Mouse (Mus musculus) adrenal gland, adult 2 months (tissue): ENCODE measurements around the gene Tns1. TPM values are rescaled to one million over a fixed set of nuclear protein-coding genes. Genes with fewer than 3 reads are reported as not detected.

ENCODE experiments used
- DNase-seq: peaks from one replicate; pipeline ENCODE4 v3.0.0; 2021
- polyA plus RNA-seq: library from polyadenylated mRNA; depleted of rRNA; stranded (reverse); fragments of >200 nt; gene quantifications from 2 replicates; pipeline ENCODE4 v1.2.3, GENCODE M21; 2012
- total RNA-seq, 2 experiments: library from RNA; stranded (reverse); gene quantifications; 2 replicates each; pipeline ENCODE4 v1.2.3; 2021

The Tns1 gene
- total and polyA plus RNA-seq, 3 experiments: 424 to 701 (median 432) TPM

DNA sequence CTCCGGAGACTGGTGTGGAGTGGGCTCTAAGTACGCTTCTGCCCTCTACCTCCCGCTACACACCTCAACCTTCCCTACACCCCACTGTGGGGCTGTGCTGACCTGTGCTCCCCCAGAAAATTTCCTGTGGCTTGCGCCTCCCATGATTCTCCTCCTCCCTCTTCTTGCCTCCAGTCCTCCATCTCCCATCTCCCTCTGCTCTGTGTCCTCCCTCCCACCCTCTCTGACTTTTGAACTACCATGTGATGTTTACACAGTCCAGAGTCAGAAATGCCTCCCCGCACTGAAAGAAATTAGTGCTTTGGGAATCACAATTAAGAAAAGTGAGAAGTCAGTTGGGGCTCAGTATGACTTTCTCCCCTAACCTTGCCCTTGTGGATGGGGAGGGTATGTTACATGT lies 64.7 kb downstream of the Tns1 start:
- DNase-seq: no peak

DNA sequence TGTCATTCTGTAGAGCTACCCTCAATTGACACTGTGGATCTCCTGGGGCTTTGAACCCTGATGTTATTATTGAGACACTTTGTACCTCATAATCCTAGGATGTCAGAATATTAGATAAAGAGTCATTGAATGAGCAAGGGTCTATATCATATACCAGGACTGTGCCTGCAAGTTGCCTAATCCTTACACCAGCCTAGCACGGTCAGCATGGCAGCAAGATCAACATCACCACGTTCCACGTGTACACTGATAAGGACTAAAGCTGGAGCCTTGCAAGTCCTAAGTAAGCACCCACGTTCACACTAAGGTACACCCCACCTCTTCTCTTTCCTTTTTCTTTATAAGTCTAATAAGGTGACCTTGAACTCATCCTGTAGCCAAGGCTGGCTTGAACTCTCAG lies 65.5 kb downstream of the Tns1 start:
- DNase-seq: no peak

DNA sequence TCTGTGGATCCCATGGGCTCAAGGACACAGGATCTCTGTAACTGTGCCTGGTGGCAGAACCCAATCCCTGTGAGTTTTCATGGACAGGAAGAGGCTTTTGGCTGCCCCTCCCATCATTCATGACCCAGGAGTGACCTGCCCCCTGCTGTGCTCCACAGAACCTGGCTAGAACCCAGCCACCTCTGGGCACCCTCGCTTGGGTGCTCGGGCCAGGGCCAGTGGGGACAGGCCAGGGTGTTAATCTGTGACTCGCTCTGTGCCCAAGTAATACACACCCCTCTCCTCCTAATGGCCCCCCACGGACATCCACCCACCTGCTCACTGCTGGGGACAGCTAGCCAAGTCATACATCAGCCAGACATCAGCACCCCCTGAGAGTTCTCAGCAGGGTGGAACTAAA lies 65.9 kb downstream of the Tns1 start:
- DNase-seq: no peak

DNA sequence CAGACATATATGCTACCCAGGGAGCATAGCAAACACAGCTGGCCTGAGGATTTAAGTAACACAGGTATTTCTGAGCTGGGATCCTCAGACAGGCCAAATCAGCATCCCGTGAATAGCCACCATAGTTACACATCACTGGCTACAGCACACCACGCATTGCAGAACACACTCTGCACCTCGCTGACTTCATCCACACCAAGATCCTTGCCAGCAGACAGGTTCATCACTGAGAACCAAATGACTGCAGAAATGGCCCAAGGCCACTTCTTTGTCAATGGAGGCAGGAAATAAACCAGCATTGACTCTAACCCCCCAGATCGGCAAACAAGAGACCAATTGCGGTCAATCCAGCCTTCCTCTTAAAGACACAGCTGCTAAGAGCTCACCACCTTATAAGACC lies 66.7 kb downstream of the Tns1 start:
- DNase-seq: no peak

DNA sequence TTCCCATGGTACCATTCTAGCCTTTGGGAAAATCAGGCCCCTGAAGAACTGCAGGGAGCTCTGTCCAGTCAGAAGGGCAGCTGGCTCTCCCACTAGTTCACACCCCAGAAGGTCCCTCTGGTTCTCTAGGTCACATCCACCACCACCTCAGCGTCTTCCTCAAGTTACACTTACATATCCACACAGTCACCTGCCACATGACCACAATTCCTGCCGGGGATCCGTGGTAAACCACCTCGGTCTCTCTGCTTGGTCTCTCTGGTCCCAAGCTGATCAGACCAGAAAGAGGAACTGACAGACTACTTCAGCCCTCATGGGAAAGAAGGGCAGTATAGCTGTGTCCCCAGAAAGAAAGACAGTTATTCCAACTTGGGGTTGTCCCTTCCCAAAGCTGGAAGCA lies 68.7 kb downstream of the Tns1 start:
- no peak for DNase-seq

DNA sequence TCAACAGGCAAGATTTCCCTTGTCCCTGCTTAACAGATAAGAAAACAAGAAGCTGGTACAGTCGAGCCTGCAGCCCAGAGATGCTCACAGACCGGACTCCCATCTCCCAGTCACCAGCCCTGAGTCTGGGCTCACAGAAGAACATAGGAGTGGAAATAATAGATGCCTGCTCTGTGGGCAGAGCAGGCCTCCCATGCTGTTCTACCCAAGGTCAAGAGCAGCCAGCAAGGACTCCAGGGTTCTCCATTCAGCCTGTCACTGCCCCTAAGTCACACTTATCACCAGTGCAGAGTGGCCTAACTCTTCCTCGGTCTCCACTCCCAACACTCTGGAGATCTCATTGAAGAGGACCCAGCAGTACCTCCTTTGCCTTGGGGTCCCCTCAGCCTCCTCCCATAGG lies 69.8 kb downstream of the Tns1 start:
- no peak for DNase-seq

DNA sequence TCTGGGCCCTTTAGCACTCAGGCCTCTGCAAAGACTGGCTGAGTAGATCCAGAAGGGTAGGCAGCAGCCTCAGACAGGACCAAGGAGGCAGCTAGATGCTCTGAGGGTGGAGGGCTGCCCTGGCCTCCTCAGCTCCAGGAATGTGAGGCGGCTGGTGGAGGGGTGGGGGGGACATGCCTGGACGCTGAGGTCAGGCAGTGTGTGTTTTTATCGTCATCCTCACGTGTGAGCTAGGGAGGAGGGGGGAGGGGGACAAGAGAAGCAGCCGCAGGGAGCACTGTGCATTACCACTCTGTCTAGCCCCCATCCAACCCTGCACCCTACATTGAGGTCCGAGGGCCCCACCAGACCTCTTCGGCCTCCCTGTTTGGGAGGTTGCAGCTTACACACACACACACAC lies 70.2 kb downstream of the Tns1 start:
- no peak for DNase-seq

DNA sequence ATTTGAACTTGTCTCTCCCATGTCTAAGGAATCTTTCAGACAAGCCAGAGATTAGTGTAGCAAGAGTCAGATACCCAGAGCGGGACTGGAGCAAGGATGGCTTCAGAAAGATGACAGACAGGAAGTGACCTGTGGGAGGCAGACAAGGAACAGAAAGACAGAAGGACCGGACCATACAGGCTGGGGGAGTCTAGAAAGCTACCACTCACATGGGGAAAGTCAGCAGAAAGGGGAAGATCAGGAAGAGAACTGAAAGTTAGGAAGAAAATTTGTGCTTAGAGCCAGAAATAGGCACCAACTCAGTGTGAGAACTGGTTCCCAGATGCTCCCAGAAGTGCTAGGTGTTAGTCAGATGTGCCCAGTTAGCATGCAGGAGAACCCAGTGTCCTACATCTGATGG lies 71.2 kb downstream of the Tns1 start:
- DNase-seq: no peak

DNA sequence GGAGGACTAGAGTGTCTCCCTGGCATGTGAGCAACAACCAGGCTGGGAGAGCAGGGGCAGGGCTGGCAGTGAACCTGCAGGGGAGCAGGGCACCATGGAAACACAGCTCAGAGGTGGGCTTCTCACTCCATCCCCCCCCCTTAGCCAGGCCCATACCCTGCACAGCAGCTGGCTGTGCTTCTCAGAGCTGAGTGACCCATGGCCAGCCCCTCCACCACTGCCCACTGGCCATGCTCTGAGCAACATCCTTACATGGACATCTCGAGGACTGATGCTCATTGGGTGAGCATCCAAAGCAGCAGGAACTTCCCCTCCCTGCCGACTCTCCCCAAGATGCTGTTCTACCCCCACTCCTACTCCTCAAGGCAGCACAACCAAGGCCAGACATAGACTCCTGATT lies 72.9 kb downstream of the Tns1 start:
- DNase-seq: no peak

DNA sequence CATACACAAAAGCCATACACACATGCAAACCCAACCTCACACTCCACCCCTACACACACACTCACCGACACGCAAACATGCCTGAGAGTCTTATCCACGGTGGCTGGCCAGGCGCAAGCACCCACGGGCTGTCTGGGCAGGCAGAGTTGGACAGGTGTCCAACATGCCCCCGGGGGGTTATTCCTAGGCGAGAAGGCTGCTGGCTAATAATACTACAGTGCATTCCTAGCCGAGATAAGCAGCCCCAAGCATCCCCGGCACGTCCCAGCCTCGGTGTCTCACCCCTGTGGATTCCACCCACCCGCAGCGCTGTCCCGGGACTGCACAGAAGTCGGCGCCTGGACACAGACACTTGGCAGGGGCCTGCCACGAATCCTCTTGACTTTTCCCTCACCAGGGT lies 74.8 kb downstream of the Tns1 start:
- DNase-seq: no peak

DNA sequence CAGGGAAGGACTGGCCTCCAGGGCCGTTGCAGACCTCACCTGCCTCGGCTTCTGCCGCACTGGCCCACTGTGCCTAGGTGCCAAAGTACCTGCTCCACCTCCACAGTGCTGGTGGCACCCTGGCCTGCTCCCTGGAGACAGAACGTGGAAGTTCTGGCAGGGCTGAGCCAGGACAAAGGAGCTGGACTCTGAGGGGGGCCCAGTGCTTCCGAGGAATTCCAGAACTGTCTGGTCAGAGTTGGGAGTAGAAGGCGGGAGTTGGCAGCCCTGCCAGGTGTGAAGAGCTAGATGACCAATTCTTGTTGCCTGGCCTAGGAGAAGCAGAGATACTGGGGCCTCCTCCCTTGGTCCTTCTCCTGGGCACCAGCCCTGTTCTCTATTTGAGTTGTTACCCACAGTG lies 76.5 kb downstream of the Tns1 start:
- no peak for DNase-seq

DNA sequence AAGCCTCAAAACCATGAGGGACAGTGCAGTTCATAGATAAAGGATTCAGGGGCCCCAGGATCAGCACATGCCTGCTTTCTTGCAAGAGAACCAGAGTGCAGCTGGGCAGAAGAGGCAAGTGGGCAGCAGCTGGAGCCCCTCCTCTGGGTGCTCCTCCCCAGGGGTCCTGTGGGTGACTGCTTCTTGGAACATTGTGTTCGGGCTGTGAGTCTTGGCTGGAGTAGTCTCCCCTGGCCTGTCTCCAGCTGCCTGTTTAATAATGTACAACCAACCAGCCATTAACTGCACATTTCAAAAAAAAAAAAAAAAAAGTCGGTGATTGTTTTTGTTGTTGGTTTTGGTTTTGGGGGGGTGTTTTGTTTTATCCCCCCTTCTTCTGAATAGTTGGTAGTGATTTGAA lies 76.9 kb downstream of the Tns1 start:
- DNase-seq: no peak

DNA sequence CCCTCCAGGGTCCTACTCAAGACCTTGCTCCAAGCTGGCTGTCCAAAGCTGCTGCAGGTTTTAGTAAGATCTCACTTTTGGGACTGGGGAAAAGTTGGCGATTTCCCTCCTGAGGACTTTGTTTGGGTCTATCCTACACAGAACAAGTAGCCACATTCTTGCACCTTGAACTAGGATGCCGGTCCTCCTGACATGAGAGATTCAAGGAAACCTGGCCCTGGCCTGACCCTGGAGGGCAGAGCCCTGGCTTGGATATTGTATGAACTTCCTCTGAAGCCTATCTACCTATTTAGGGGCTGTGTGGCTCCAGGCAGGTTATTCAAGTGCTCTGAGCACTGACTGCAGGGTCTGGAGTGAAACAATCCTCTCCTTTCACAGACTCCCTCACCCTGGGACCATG lies 79.2 kb downstream of the Tns1 start:
- no peak for DNase-seq

DNA sequence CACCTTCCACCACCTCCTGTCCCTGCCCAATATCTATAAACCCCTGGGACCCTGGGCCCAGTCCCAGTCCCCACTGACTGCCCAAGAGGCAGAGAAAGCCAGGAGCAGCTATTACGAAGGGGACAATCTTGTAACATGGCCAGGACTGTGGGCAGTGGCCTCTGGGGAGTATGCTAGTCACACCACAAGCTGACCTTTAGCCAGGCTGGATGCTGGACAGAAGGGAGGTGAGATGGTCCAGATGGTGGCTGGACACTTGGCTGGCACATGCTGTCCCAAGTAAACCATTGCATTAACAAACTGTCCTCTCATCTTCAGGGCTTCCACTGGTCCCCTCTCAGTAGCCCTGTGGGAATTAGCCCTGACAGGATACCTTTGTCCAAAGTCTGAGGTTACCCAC lies 79.8 kb downstream of the Tns1 start:
- peak; percentile 57 for DNase-seq

DNA sequence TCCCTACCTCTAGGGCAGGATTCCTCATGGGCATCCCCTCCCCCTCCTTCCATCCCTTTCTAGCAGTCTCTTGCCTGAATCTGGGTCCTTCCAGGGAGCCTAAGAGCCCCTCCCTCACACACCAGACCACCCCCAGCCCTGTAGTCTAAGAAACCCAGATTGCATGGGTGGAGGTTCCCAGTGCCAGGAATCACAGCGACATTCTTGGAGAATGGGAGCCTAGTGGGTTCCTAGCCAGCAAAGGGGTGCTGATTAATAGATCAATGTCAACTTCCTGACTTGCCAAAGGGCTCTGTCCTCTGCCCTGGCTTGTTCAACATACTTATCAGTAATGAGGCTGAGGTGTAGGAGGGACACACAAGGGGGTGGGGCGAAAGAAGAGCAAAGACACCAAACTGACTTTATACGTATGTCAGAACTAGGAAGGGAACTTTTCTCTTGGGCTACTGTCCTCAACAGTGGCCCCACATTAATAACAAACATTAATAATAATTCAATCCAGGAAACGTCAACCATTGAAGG lies 80.6 kb downstream of the Tns1 start:
- DNase-seq: no peak

DNA sequence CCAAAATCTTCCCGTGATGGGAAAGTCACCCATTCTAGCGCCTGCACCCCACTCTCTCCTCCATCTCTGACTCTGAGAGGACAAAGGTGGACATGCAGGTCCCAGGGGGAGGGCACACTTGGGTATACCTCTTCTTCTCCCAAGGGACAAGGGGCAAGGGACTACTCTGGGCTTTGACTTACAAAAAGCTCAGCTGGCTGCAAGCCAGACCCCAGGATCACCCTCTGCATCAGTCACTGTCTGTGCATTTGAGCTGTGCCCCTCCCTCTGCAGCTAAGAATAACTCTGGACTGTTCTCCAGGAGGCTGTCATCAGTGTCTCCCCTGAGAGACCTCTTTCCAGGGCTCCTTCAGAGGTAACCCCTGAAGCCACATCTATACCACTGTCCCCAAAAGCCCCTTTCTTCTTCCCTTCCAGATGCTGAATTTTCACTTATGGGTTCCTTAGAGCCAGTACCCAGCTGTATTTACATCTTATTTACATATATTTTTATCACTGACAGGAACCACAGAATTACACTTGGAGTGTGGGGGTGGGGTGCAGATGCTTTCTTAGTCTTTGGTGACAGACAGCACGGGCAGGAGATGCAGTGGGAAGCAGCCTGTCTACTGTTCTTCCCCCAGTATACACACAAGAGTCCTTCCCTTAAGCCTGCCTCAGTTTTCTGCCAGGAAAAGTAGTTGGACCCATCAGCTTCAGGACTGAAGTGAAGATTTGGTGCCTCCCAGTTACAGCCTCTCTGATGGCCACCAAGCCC lies 81.4 kb downstream of the Tns1 start:
- DNase-seq: no peak

DNA sequence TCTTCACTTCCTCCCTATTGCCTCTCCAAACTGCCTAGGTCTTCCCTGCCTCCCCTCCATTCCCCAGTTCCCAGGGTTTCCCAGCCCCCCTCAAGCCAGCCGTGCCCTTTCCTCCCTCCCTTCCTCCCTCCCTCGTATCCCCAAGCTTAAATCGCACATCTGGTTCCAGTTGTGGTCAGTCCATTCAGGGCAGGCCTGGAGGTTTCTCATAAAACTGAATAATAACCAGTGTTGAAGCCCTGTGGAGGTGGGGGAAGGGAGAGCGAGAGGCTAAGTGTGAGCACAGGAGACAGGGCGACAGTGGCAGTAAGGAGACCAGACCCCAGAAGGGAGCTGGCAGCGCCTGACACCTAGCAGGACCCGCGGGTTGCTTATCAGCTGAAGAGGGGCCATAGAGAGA lies 82.6 kb downstream of the Tns1 start:
- DNase-seq: no peak

DNA sequence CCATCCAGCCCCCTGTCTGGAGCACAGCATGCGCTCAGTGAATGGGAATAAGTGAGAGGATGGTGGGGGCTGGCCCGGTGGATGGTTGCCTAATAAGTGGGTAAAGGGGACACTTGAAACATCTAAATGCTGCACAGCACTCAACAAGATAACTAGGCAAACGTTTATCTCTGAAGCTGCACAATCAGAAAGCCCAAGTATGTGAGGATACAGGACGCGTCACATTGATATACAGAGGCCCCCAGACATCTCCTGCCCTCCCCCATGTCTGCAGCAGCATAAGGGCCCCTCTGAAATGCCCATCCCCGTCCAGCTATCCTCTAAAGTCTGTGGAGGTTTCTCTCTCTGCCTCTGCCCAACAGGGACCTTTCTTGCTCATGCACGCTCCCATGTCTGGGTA lies 83.1 kb downstream of the Tns1 start:
- DNase-seq: no peak

DNA sequence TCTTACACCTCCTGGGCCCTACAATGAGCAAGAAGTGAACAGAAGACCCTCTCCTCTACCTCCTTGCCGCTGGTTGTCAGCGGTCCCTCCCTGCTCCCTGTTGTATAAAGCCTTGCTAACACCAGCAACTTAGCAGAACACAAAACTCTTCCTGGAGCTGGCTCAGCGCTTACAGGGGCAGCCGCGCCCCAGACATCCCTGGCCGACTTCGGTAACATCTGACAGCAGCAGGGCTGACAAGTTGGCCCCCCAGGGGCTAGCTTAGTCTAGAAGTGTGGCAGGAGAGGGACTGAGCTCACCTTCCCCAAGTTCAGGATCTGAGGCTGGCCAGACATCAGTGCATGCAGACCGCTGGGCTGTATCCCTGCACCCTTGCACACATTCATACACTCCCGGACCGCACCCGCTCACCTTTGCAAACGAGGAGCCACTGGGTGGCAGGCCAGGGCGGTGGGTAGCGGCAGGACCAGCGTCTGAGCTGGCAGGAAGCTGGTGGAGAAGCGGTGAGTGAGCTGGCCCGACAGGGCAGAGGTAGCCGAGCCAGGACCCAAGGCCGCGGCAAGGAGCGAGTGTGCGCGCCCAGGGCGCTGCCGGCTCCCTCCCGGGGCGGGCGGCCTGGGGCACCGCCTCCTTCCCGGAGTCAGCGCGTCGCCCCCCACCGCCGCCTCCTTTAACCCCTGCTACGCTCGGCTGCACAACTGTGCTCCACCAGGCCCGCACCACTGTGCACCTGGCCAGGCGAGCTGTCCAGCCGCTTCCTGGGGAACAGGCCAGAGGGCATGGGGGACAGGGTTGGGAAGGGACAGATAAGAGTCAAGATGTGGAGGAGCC lies 87.5 kb downstream of the Tns1 start:
- DNase-seq: peak; percentile 90

DNA sequence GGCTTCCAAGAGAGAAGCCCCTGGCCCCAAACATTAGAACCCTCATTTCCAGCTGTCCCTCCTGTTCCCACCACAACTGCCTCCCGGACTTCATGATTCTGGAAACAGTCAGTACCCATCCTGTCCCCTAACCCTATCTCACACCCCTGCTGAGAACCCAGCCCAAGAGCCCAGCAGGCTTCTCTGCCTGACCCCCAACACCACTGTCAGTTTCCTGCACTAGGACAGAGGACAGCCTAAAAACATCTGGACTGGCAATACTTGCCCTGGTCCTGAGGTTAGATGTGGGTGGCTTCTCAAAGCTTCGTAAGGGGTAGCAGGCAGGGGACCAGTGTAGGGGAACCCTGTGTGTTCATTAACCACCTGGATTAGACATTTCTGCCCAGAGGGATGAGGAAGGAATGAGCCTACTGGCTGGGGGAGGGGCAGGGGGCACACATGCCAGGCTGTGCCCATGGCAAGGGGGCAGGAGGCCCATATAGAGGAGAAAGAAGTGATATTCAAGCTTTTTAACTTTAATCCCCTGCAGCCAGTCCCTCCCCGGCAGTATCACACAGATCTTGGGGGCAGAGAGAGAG lies 88.2 kb downstream of the Tns1 start:
- no peak for DNase-seq

DNA sequence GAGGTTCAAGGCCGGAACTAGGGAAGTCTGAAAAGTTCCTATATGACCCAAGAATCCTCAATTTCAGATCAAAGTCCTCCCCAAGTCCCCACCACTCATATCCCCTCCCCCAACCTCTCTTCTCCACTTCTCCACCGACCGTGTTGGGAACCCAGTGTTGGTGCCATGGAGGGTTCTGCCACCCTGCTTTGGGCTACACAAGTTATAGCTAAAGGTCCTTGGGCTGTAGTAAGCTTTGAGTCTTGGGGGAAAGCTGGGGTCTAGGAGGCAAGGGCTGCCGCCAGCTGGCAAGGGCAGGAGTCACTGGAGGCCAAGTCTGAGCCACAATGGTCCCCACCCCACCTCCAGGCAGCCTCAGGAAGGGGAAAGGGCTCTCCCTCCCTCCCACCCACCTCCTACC lies 88.8 kb downstream of the Tns1 start:
- no peak for DNase-seq

DNA sequence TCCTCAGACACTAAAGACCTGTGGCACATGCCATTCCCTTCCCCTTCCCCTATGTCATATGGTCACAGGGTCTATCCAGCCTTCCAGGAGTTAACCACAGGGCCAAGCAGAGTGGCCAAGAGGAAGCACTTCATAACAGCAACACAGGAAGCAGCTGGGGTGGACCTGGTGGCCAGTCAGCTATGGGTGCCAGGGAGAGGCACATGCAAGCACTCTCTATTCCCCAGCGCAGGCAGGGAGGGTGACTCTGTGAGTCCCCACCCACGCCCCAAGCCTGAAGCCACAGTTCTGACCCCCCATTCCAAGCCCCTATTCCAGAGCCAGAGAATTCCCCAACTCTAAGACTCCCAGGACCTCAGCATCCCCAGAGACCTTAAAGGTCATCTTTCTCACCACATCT lies 89.5 kb downstream of the Tns1 start:
- DNase-seq: peak; percentile 59

DNA sequence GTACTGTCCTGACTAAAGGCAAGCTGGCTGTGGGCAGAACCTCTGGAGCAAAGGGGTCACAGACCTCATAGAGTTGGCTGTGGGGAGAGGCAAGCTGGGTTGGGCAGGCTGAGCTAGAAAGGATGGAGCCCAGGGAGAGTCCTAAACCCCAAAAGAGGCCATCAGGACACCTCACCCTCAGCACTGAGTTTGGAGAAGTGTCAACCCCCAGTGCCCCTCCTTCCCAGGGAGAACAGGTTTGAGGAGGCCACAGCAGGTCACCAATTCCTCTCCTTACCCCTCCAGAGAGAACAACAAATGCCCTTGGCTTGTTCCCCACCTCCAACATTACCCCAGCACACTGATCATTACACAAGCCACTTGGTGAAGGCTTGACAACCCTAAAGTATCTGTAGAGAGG lies 90.0 kb downstream of the Tns1 start:
- no peak for DNase-seq
